Mouse (Mus musculus) stomach, embryonic 16.5 days (tissue): Measurements from ENCODE around the gene Dock4. TPM values are rescaled to one million over a fixed set of nuclear protein-coding genes. Genes with fewer than 3 reads are reported as not detected.

Experiments used
- ATAC-seq: fragments of 200-750 bp; cut with Nextera tagmentation; 2 replicates; pipeline ENCODE4 v1.8.0; 2017; ENCODE audit warnings: moderate number of reproducible peaks, moderate TSS enrichment; ENCODE audit not compliant: insufficient read depth, low FRiP score
- H3K27ac ChIP-seq: fragments of 300-500 bp; sonication (generic); 2 replicates; pipeline ENCODE4 v1.5.1; 2014; ENCODE audit warnings: low read length
- H3K27me3 ChIP-seq: fragments of 300-500 bp; sonication (generic); 2 replicates; pipeline ENCODE4 v1.6.1; 2014; ENCODE audit warnings: low read length, control low read depth, mixed read lengths; ENCODE audit not compliant: control insufficient read depth, insufficient read depth
- H3K36me3 ChIP-seq: fragments of 300-500 bp; sonication (generic); 2 replicates; pipeline ENCODE4 v1.6.1; 2014; ENCODE audit warnings: low read length; ENCODE audit not compliant: control insufficient read depth, insufficient read depth
- H3K4me1 ChIP-seq: fragments of 300-500 bp; sonication (generic); 2 replicates; pipeline ENCODE4 v1.6.1; 2014; ENCODE audit warnings: low read length, control low read depth, mixed read lengths; ENCODE audit not compliant: control insufficient read depth, insufficient read depth
- H3K4me2 ChIP-seq: fragments of 300-500 bp; sonication (generic); 2 replicates; pipeline ENCODE4 v1.6.1; 2014; ENCODE audit warnings: low read depth, low read length, mixed read lengths
- H3K4me3 ChIP-seq: fragments of 300-500 bp; sonication (generic); replicated peaks from 2 replicates; pipeline ENCODE4 v1.5.1; 2014; ENCODE audit warnings: mild to moderate bottlenecking, low read length
- H3K9ac ChIP-seq: fragments of 300-500 bp; sonication (generic); 2 replicates; pipeline ENCODE4 v1.6.1; 2014; ENCODE audit warnings: low read length
- H3K9me3 ChIP-seq: fragments of 300-500 bp; sonication (generic); replicated peaks from 2 replicates; pipeline ENCODE4 v1.6.1; 2016; ENCODE audit warnings: low read length, control low read depth; ENCODE audit not compliant: control insufficient read depth
- WGBS: fragments of 180-500 bp; shearing (Covaris S2); extraction: QIAGEN DNeasy Blood & Tissue Kit; methylation state at CpG from one replicate; pipeline ENCODE4 v1.1.7; 2014; 5-methylcytosine and 5-hydroxymethylcytosine counted together
- polyA plus RNA-seq: library from polyadenylated mRNA; unstranded; fragments of >200 nt; fragmentation: Nextera tagmentation; extraction: Ambion mirVana; gene quantifications from 2 replicates; pipeline ENCODE4 v1.2.1, GENCODE M21; 2015

Dock4 gene
- polyA plus RNA-seq, 1 experiment from 2014 or later, result 8.7 TPM

DNA sequence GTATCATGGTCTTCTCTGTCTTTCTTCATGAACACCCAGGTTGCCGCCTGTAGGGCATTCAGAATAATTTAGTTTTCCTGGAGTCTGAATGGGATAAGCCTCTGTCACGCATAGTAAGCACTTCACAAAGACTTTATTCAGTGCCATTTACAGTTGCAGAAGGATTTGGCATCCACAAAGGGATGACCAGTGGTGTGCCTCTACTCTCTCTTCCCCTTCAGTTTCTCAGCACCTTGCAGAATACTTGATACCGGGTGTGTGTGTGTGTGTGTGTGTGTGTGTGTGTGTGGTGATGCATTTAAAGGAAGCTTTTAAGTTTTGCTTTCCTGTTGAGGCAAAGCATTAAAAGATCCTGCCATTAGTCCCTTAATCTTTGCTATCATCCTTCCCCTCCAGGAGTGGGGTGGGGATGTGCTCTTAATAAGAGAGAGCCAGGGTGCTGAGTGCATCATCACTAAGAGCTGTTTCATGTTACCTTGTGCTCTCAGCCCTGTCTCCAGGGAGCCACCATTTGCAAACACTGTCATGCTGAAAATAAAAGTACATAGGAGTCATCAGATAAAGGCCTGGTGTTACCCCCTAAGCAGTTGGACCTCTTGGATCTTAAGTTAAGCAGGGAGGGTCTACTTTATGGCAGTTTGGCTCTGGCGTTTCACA is 211.6 kb downstream of the Dock4 start:
- Histone ChIP-seq H3K4me2 (no peak overlapping the region), H3K27ac (no peak overlapping the region), H3K9ac (no peak overlapping the region), H3K4me1 (no peaks in the 10 kb centered on the region), H3K27me3 (no peaks in the 10 kb centered on the region), H3K36me3 (no peaks in the 10 kb centered on the region), H3K9me3 (no peaks in the 10 kb centered on the region), H3K4me3 (no peak overlapping the region)
- ATAC-seq, result no peak
- 76% methylated on average over 4 of the region's 4 CpGs for WGBS

- no peak overlapping the region for H3K4me3 ChIP-seq
- no peaks in the 10 kb centered on the region for H3K36me3 ChIP-seq
- no peak overlapping the region for H3K9ac ChIP-seq
- H3K4me1 ChIP-seq, result no peaks in the 10 kb centered on the region
- no peak overlapping the region for H3K27ac ChIP-seq
- no peak overlapping the region for H3K4me2 ChIP-seq
- 64% methylated on average over 6 of the region's 6 CpGs for WGBS
- H3K27me3 ChIP-seq, result no peaks in the 10 kb centered on the region
- H3K9me3 ChIP-seq, result no peaks in the 10 kb centered on the region
- ATAC-seq, result no peak
Measured at GRCm38 (mm10) chr12:40659689-40660088, 213.9 kb downstream of the Dock4 start.

DNA sequence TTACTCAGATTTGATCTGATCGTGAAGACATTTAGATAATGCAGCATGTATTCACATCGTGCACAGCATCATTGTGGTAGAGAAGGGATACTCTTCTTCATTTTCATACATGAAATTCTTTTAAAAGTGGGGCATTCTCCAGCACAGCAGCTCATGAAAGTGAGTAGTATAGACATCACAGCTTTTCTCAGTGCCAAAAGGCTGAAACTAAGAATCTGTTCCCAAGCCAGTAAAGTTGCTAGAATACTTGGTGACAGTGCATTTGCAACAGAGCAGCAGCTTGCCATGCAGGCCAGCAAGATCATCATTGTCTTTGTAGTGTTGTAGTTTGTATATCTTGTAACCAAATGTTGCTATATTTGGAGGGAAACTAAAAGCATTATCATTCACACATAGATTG is 223.7 kb downstream of the Dock4 start:
- 83% methylated on average over 2 of the region's 2 CpGs for WGBS
- Histone ChIP-seq H3K4me2 (no peak overlapping the region), H3K9me3 (no peaks in the 10 kb centered on the region), H3K36me3 (no peaks in the 10 kb centered on the region), H3K4me1 (no peaks in the 10 kb centered on the region), H3K4me3 (no peak overlapping the region), H3K9ac (no peak overlapping the region), H3K27ac (no peak overlapping the region), H3K27me3 (no peaks in the 10 kb centered on the region)
- no peak for ATAC-seq

DNA sequence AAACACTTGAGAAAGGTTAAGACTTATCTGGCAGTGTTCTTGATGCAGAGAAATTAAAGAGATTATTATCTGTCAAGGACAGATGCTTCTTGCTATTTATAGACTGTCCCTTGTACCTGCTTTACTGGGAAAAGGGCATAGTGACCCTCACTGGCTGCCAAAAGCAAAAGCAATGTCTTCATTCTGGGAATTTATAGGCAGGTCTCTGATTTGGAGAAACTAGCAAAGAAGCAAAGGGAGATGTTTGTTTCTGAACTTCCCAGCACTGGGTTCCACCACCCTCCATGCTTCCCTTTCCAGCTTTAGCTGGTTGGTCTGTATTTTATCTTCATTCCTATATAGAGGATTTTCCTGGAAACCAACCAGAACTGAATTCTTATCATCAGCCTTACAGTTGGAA is 225.0 kb downstream of the Dock4 start:
- Histone ChIP-seq H3K4me3 (no peak overlapping the region), H3K36me3 (no peaks in the 10 kb centered on the region), H3K9me3 (no peaks in the 10 kb centered on the region), H3K27me3 (no peaks in the 10 kb centered on the region), H3K27ac (no peak overlapping the region), H3K4me2 (no peak overlapping the region), H3K4me1 (no peaks in the 10 kb centered on the region), H3K9ac (no peak overlapping the region)
- ATAC-seq, result no peak

DNA sequence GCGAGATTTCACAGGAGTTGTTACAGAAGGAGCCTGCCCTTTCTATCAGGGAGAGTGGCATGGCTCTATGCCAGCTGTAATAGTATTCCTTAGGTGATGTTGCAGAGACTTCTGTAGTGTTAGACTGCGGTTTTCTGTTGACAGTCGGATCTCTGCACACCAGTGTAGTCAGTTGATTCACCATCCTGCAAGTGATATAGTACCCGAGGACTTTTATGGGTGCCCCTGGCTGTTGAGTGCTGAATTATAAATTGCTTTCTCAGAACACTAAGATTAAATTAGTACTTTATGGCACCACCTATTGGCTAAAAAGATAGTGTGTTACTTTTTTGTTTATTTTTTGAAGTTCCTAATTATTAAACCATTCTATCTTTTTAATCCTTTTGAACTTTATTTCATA is 234.0 kb downstream of the Dock4 start:
- ATAC-seq, result no peak
- no peak overlapping the region for H3K27ac ChIP-seq
- no peaks in the 10 kb centered on the region for H3K36me3 ChIP-seq
- H3K9me3 ChIP-seq, result 0 out of 2 replicates have a peak, but pooled peaks cover 2% of the 10 kb centered on the region
- 70% methylated on average over 4 of the region's 4 CpGs for WGBS
- H3K4me3 ChIP-seq, result no peak overlapping the region
- no peaks in the 10 kb centered on the region for H3K4me1 ChIP-seq
- no peak overlapping the region for H3K4me2 ChIP-seq
- no peaks in the 10 kb centered on the region for H3K27me3 ChIP-seq
- H3K9ac ChIP-seq, result no peak overlapping the region

GRCm38 (mm10) chr12:40680551-40680950 is 234.8 kb downstream of the Dock4 start:
- ATAC-seq, result no peak
- Histone ChIP-seq H3K9ac (no peak overlapping the region), H3K4me2 (no peak overlapping the region), H3K27ac (no peak overlapping the region), H3K36me3 (no peaks in the 10 kb centered on the region), H3K27me3 (no peaks in the 10 kb centered on the region), H3K9me3 (0 out of 2 replicates have a peak, but pooled peaks cover 2% of the 10 kb centered on the region), H3K4me3 (no peak overlapping the region), H3K4me1 (no peaks in the 10 kb centered on the region)
- WGBS, result 90% methylated on average over 1 of the region's 1 CpGs

DNA sequence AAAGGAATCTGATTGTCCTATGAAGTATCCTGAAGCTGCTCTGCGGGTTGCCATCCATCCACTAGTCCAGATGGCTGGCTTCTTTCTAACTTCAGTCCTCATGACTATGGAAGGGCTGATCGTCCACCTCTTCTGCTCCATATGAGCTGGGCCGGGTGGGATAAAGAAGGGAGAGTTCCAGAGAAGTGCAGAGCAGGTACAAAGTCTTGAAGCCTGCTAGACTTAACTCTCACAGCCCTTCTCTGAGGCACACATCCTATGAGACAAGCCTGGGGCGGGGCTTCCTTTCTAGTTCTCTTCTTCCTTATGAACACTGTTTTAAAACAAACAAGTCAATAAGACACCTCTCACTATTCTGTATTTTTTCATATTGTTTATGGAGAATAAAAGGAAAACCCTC is 245.7 kb downstream of the Dock4 start:
- H3K4me2 ChIP-seq, result no peak overlapping the region
- no peak overlapping the region for H3K9ac ChIP-seq
- no peak overlapping the region for H3K4me3 ChIP-seq
- H3K27ac ChIP-seq, result no peak overlapping the region
- no peaks in the 10 kb centered on the region for H3K27me3 ChIP-seq
- no peaks in the 10 kb centered on the region; the same call in 1 of the 2 replicates for H3K4me1 ChIP-seq
- ATAC-seq, result no peak
- H3K36me3 ChIP-seq, result no peaks in the 10 kb centered on the region
- no peaks in the 10 kb centered on the region for H3K9me3 ChIP-seq
- WGBS, result 82% methylated on average over 4 of the region's 4 CpGs

GRCm38 (mm10) chr12:40694082-40694721 is 248.4 kb downstream of the Dock4 start:
- H3K36me3 ChIP-seq, result no peaks in the 10 kb centered on the region
- H3K9ac ChIP-seq, result no peak overlapping the region
- H3K27me3 ChIP-seq, result no peaks in the 10 kb centered on the region
- H3K9me3 ChIP-seq, result no peaks in the 10 kb centered on the region
- 23% methylated on average over 2 of the region's 2 CpGs for WGBS
- H3K4me1 ChIP-seq, result no peaks in the 10 kb centered on the region; the same call in 1 of the 2 replicates
- no peak overlapping the region for H3K4me3 ChIP-seq
- H3K27ac ChIP-seq, result peak overlapping the region; percentile 25
- peak; percentile 64 for ATAC-seq
- no peak overlapping the region for H3K4me2 ChIP-seq

DNA sequence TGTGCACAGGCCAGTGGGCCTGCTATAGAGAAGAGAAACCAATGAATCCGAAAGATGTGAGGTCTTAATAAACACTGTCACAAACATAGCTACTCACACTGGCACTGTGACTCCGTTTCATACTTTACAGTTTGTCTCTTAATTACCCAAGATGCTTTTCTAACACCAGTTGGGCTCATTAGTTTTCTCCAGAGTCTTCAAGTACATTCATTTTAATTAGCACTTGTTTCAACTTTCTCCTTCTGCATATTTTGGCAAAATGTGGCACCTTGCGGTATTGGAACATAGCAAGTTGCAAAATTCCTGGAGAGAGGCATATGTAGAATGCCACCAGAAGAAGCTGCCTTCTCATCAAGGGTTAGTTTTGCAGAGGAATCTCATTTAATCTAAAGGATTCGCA is 252.6 kb downstream of the Dock4 start:
- Histone ChIP-seq H3K4me2 (no peak overlapping the region), H3K27ac (no peak overlapping the region), H3K4me1 (no peaks in the 10 kb centered on the region; the same call in 1 of the 2 replicates), H3K9me3 (no peaks in the 10 kb centered on the region), H3K27me3 (no peaks in the 10 kb centered on the region), H3K36me3 (no peaks in the 10 kb centered on the region), H3K4me3 (no peak overlapping the region), H3K9ac (no peak overlapping the region)
- 88% methylated on average over 4 of the region's 4 CpGs for WGBS
- no peak for ATAC-seq
